Mouse (Mus musculus): Measurements from ENCODE around the gene Tmem167b.

Tmem167b gene

GRCm38 (mm10) chr3:108537303-108537702 lies 25.0 kb downstream of the Tmem167b start:
- DNase-seq (ENCODE audit: low read depth, low spot score) = peak; percentile 80

GRCm38 (mm10) chr3:108536517-108537260 lies 25.6 kb downstream of the Tmem167b start, which contains the start of gene 5330417C22Rik:
Gene 5330417C22Rik, minus strand, starts transcription at chr3:108536536.
- peak; percentile 34 for DNase-seq (ENCODE audit: low read depth, low spot score)

GRCm38 (mm10) chr3:108535896-108536516 lies 26.3 kb downstream of the Tmem167b start:
- no peak for DNase-seq (ENCODE audit: low read depth, low spot score)

GRCm38 (mm10) chr3:108533951-108534350 lies 28.3 kb downstream of the Tmem167b start, which contains the start of gene 1700013F07Rik:
Gene 1700013F07Rik, plus strand, starts transcription at chr3:108534150.
- no peak for DNase-seq (ENCODE audit: low read depth, low spot score)

GRCm38 (mm10) chr3:108533114-108533885 lies 29.0 kb downstream of the Tmem167b start:
- DNase-seq (ENCODE audit: low read depth, low spot score) = no peak

- no peak for DNase-seq (ENCODE audit: low read depth, low spot score)
Observed at GRCm38 (mm10) chr3:108528489-108528888, 33.8 kb downstream of the Tmem167b start.

- DNase-seq (ENCODE audit: low read depth, low spot score) = no peak
Observed at GRCm38 (mm10) chr3:108523415-108523814, 38.9 kb downstream of the Tmem167b start.

GRCm38 (mm10) chr3:108518276-108518675 lies 44.0 kb downstream of the Tmem167b start:
- no peak for DNase-seq (ENCODE audit: low read depth, low spot score)

GRCm38 (mm10) chr3:108513465-108513864 lies 48.8 kb downstream of the Tmem167b start:
- no peak for DNase-seq (ENCODE audit: low read depth, low spot score)

GRCm38 (mm10) chr3:108510716-108511483 lies 51.4 kb downstream of the Tmem167b start:
- DNase-seq (ENCODE audit: low read depth, low spot score) = no peak

- no peak for DNase-seq (ENCODE audit: low read depth, low spot score)
Observed at GRCm38 (mm10) chr3:108510156-108510555, 52.1 kb downstream of the Tmem167b start.

- DNase-seq (ENCODE audit: low read depth, low spot score) = no peak
Observed at GRCm38 (mm10) chr3:108508745-108509474, 53.4 kb downstream of the Tmem167b start.
